26 mouse cellular contexts compared by ENCODE assay signal in genomic region chr2:36053249-36053648, GRCm38 (mm10). TPM values are rescaled to one million over a fixed set of nuclear protein-coding genes. Genes with fewer than 3 reads are reported as not detected.
DNase-seq lines count a peak whose midpoint lies in the region; ATAC-seq and TF ChIP-seq lines count a peak whose summit lies in the region.
"Had no signal": no experiment of that assay in that cellular context is flagged by ENCODE, and none has a peak within 500 bp of the region (broad histone marks: within the 10 kb centered on the region; RNA-seq: fewer than 3 reads in every experiment).

No protein-coding gene starts in this region.

- WGBS in lung, embryonic 14.5 days, result 49% methylated on average over 3 of the region's 3 CpGs

- H3K4me2 ChIP-seq in lung, embryonic 14.5 days, result no peak overlapping the region
- H3K4me2 ChIP-seq: hindbrain, embryonic 14.5 days; intestine, embryonic 15.5 days; limb, embryonic 13.5 days; liver, embryonic 12.5 days had no signal

- DNase-seq in frontal cortex, adult 2 months (ENCODE audit: extremely low spot score in 1 of 2, low spot score in 1 of 2), result peak; percentile 15 to 53
- no peak for DNase-seq in frontal cortex, postnatal 10 days (ENCODE audit: low spot score in 2 of 2)
- peak; percentile 63 for DNase-seq in lung, embryonic 14.5 days
- DNase-seq in lung, adult 18-20 months, result no peak
- DNase-seq in brain, embryonic 14.5 days (ENCODE audit: low read depth), result peak; percentile 51
- peak; percentile 14 for DNase-seq in right cerebral cortex, postnatal 14 days
- DNase-seq in MN1 (ENCODE audit: low spot score), result no peak
- DNase-seq: adrenal gland, postnatal 10 days; cerebellum, adult 9-11 months; gastrocnemius, postnatal 10 days; heart, postnatal 4 days; kidney, adult 9 months; kidney, postnatal 14 days; lung, adult 2 months; lung, postnatal 4 days; midbrain, embryonic 14.5 days; spleen, adult 18-20 months had no signal

- H3K27ac ChIP-seq in lung, embryonic 14.5 days (ENCODE audit: low read depth), result no peak overlapping the region
- H3K27ac ChIP-seq: heart, embryonic 10.5 days; hindbrain, embryonic 14.5 days; intestine, embryonic 15.5 days; layer of hippocampus, adult 2 months; left cerebral cortex, adult 2 months; limb, embryonic 13.5 days; liver, embryonic 12.5 days had no signal

- no peak for TF ChIP-seq POLR2A in brain, embryonic 14.5 days (IDR thresholded peaks at IDR 0.05; ENCODE audit: borderline replicate concordance, extremely low read depth, insufficient read depth, insufficient read length, poor library complexity, severe bottlenecking)

- no peak for TF ChIP-seq CTCF in lung, embryonic 14.5 days (IDR thresholded peaks at IDR 0.05; ENCODE audit: low read depth)
- TF ChIP-seq CTCF in brain, embryonic 14.5 days (IDR thresholded peaks at IDR 0.05; ENCODE audit: borderline replicate concordance, extremely low read depth, insufficient read depth, insufficient read length), result no peak

- no peak overlapping the region for H3K9ac ChIP-seq in lung, embryonic 14.5 days
- H3K9ac ChIP-seq: hindbrain, embryonic 14.5 days; intestine, embryonic 15.5 days; limb, embryonic 13.5 days; liver, embryonic 12.5 days had no signal

- no peaks in the 10 kb centered on the region for H3K36me3 ChIP-seq in lung, embryonic 14.5 days (ENCODE audit: insufficient read depth)
- H3K36me3 ChIP-seq: heart, embryonic 10.5 days; intestine, embryonic 15.5 days; limb, embryonic 13.5 days; liver, embryonic 12.5 days had no signal

- no peaks in the 10 kb centered on the region for H3K9me3 ChIP-seq in lung, embryonic 14.5 days (ENCODE audit: low read depth, low read length)
- H3K9me3 ChIP-seq: heart, embryonic 10.5 days; intestine, embryonic 15.5 days; limb, embryonic 13.5 days; liver, embryonic 12.5 days had no signal

- no peak overlapping the region for H3K4me3 ChIP-seq in lung, embryonic 14.5 days (ENCODE audit: low read depth, low read length)
- H3K4me3 ChIP-seq: heart, embryonic 10.5 days; intestine, embryonic 15.5 days; layer of hippocampus, adult 2 months; left cerebral cortex, adult 2 months; limb, embryonic 13.5 days; liver, embryonic 12.5 days had no signal

- ATAC-seq in lung, embryonic 14.5 days (ENCODE audit: insufficient read depth), result no peak
- ATAC-seq: intestine, embryonic 15.5 days; liver, embryonic 12.5 days had no signal

- no peaks in the 10 kb centered on the region for H3K27me3 ChIP-seq in lung, embryonic 14.5 days (ENCODE audit: insufficient read depth, low read length)
- H3K27me3 ChIP-seq: intestine, embryonic 15.5 days had no signal

- peaks cover 2% of the 10 kb centered on the region for H3K4me1 ChIP-seq in lung, embryonic 14.5 days (ENCODE audit: insufficient read depth)

RNA-seq across cellular contexts. Expression of gene Morn5, which starts 4.0 kb away (rescaled TPM):
- polyA plus RNA-seq in frontal cortex, adult 2 months (2012; rRNA removed), result 1.5 and 2.6 TPM in 2 replicates
- polyA plus RNA-seq in lung, embryonic 14.5 days (2014; fragmentation: Nextera tagmentation; extraction: Ambion mirVana), result 0.54 and 1.0 TPM in 2 replicates
- polyA plus RNA-seq in brain, embryonic 14.5 days (2012; rRNA removed), result 0.93 and 2.3 TPM in 2 replicates
- polyA plus RNA-seq: embryonic facial prominence, embryonic 11.5 days; heart, embryonic 10.5 days; neural tube, embryonic 11.5 days had no signal

RNA-seq across cellular contexts. Expression of gene Ndufa8, which starts 4.0 kb away (rescaled TPM):
- polyA plus RNA-seq in frontal cortex, adult 2 months (2012; rRNA removed), result 216 and 220 TPM in 2 replicates
- polyA plus RNA-seq in lung, embryonic 14.5 days (2014; fragmentation: Nextera tagmentation; extraction: Ambion mirVana), result 247 TPM in 2 replicates
- 123 and 135 TPM in 2 replicates for polyA plus RNA-seq in brain, embryonic 14.5 days (2012; rRNA removed)

RNA-seq across cellular contexts. Expression of gene Lhx6, which starts 52.0 kb away (rescaled TPM):
- 4.9 and 6.8 TPM in 2 replicates for polyA plus RNA-seq in frontal cortex, adult 2 months (2012; rRNA removed)
- polyA plus RNA-seq in lung, embryonic 14.5 days (2014; fragmentation: Nextera tagmentation; extraction: Ambion mirVana), result 10.8 and 12.8 TPM in 2 replicates
- 16.9 and 28.7 TPM in 2 replicates for polyA plus RNA-seq in brain, embryonic 14.5 days (2012; rRNA removed)

Comparison
In these comparisons a context has a peak if more than half of its experiments do, and no peak if none do; other contexts are left out.
1. DNase-seq: peak in frontal cortex, adult 2 months (2 of 2), lung, embryonic 14.5 days (single experiment), brain, embryonic 14.5 days (single experiment) and right cerebral cortex, postnatal 14 days (single experiment); none in frontal cortex, postnatal 10 days (0 of 2), lung, adult 18-20 months (0 of 2) and MN1 (single experiment).